Mouse (Mus musculus): ENCODE measurements around the gene Ypel4.

DNA sequence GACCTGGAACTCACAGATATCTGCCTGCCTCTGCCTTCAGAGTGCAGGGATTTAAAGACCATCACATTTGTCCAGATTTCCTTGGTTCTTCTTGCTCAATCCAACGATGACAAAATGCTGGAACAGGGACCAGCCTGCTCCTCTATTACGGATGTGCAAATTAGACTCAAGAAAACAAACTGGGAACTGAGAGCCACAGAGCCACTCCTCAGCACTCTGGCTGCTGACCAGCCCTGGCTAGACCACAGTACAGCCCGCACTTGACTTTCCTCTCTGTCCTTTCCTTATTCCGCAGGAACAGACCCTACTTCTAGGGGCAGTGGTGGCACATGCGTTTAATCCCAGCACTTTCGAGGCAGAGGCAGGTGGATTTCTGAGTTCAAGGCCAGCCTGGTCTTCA is 36.6 kb downstream of the Ypel4 start:
- TF ChIP-seq CTCF (IDR thresholded peaks at IDR 0.05) (no peak), EP300 (IDR thresholded peaks at IDR 0.05) (no peak)

Data from lung, postnatal 0 days (tissue).